Mouse (Mus musculus) myocyte (in vitro differentiated cells): ENCODE measurements around the gene Tmem107. TPM values are rescaled to one million over a fixed set of nuclear protein-coding genes. Genes with fewer than 3 reads are reported as not detected.

ENCODE experiments used
- H3K27me3 ChIP-seq: one replicate; pipeline ENCODE4 v1.6.1; 2011; ENCODE audit not compliant: control insufficient read depth, insufficient read depth, insufficient read length
- H3K36me3 ChIP-seq: one replicate; pipeline ENCODE4 v1.6.1; 2011; ENCODE audit not compliant: control insufficient read depth, insufficient read depth
- H3K4me2 ChIP-seq: one replicate; pipeline ENCODE4 v1.6.1; 2011; ENCODE audit warnings: low read depth, control low read depth
- H3K4me3 ChIP-seq: one replicate; pipeline ENCODE4 v1.5.1; 2011; ENCODE audit warnings: mild to moderate bottlenecking, control low read depth, moderate library complexity
- H3K79me2 ChIP-seq: one replicate; pipeline ENCODE4 v1.6.1; 2011; ENCODE audit not compliant: control insufficient read depth, insufficient read depth
- H3ac ChIP-seq: one replicate; pipeline ENCODE4 v1.6.1; 2011; ENCODE audit not compliant: control insufficient read depth, insufficient read length
- CEBPB ChIP-seq: IDR thresholded peaks from 2 replicates; pipeline ENCODE4 v1.6.1; 2011; ENCODE audit warnings: mild to moderate bottlenecking, moderate library complexity; ENCODE audit not compliant: poor library complexity, insufficient read depth, severe bottlenecking
- E2F4 ChIP-seq: IDR thresholded peaks from one replicate; pipeline ENCODE4 v1.6.1; 2011; ENCODE audit warnings: mild to moderate bottlenecking, control low read depth, moderate library complexity; ENCODE audit not compliant: insufficient read depth
- MAX ChIP-seq: IDR thresholded peaks from one replicate; pipeline ENCODE4 v1.6.1; 2011; ENCODE audit warnings: low read depth, mild to moderate bottlenecking, control low read depth
- MYOD1 ChIP-seq, 3 experiments: IDR thresholded peaks; one replicate each; pipeline ENCODE4 v1.6.1; 2011; ENCODE audit warnings: control low read depth in 2 of 3, low read depth in 2 of 3, mild to moderate bottlenecking in 2 of 3, moderate library complexity in 1 of 3; ENCODE audit not compliant: insufficient read length in 2 of 3, control insufficient read depth in 1 of 3
- MYOG ChIP-seq, 3 experiments: IDR thresholded peaks; one replicate each; pipeline ENCODE4 v1.6.1; 2011; ENCODE audit warnings: control low read depth in 2 of 3, low read depth in 2 of 3, mild to moderate bottlenecking in 2 of 3; ENCODE audit not compliant: insufficient read length in 2 of 3, control insufficient read depth in 1 of 3, insufficient read depth in 1 of 3
- POLR2A ChIP-seq: IDR thresholded peaks from one replicate; pipeline ENCODE4 v1.6.1; 2011; ENCODE audit warnings: low read depth, mild to moderate bottlenecking, control low read depth, moderate library complexity; ENCODE audit not compliant: insufficient read length
- POLR2AphosphoS2 ChIP-seq: IDR thresholded peaks from one replicate; pipeline ENCODE4 v1.6.1; 2011; ENCODE audit warnings: low read depth, control low read depth; ENCODE audit not compliant: insufficient read length
- REST ChIP-seq: IDR thresholded peaks from one replicate; pipeline ENCODE4 v1.6.1; 2011; ENCODE audit warnings: mild to moderate bottlenecking, control low read depth, moderate library complexity; ENCODE audit not compliant: insufficient read depth, insufficient read length
- SRF ChIP-seq: IDR thresholded peaks from one replicate; pipeline ENCODE4 v1.6.1; 2011; ENCODE audit warnings: low read depth; ENCODE audit not compliant: control insufficient read depth, insufficient read length
- TCF12 ChIP-seq: IDR thresholded peaks from one replicate; pipeline ENCODE4 v1.6.1; 2011; ENCODE audit warnings: mild to moderate bottlenecking, control low read depth; ENCODE audit not compliant: poor library complexity, insufficient read depth, severe bottlenecking
- TCF3 ChIP-seq: IDR thresholded peaks from one replicate; pipeline ENCODE4 v1.6.1; 2011; ENCODE audit warnings: low read depth, control low read depth; ENCODE audit not compliant: insufficient read length
- USF1 ChIP-seq: IDR thresholded peaks from one replicate; pipeline ENCODE4 v1.6.1; 2011; ENCODE audit warnings: low read depth, mild to moderate bottlenecking, control low read depth, moderate library complexity
- polyA plus RNA-seq: library from polyadenylated mRNA; unstranded; fragments of >200 nt; fragmentation: generic; extraction: Trizol; gene quantifications from one replicate; pipeline ENCODE4 v1.2.1, GENCODE M21; 2012; ENCODE audit warnings: missing spikeins

The Tmem107 gene
- polyA plus RNA-seq, 1 experiment, result 29.5 TPM

GRCm38 (mm10) chr11:69100639-69101360, 30.2 kb downstream of the Tmem107 start:
- no peaks in the 10 kb centered on the region for H3K27me3 ChIP-seq
- peak overlapping the region; percentile 99 for H3K4me2 ChIP-seq
- no peak overlapping the region for H3ac ChIP-seq
- no peak for TF ChIP-seq TCF12
- TF ChIP-seq TCF3, result no peak
- TF ChIP-seq SRF, result no peak
- TF ChIP-seq E2F4, result no peak
- no peak for TF ChIP-seq USF1
- no peak for TF ChIP-seq MYOD1 (IDR thresholded peaks at IDR 0.05; ENCODE audit: control insufficient read depth in 1 of 3, insufficient read length in 2 of 3, low read depth in 2 of 3)
- TF ChIP-seq POLR2A, result no peak
- no peak for TF ChIP-seq MAX
- TF ChIP-seq POLR2AphosphoS2, result no peak
- no peak for TF ChIP-seq CEBPB
- TF ChIP-seq MYOG (IDR thresholded peaks at IDR 0.05; ENCODE audit: control insufficient read depth in 1 of 3, insufficient read depth in 1 of 3, insufficient read length in 2 of 3, low read depth in 2 of 3), result no peak
- no peak for TF ChIP-seq REST
- peaks cover 10% of the 10 kb centered on the region for H3K79me2 ChIP-seq
- H3K36me3 ChIP-seq, result peaks cover 34% of the 10 kb centered on the region
- peak overlapping the region; percentile 40 for H3K4me3 ChIP-seq

DNA sequence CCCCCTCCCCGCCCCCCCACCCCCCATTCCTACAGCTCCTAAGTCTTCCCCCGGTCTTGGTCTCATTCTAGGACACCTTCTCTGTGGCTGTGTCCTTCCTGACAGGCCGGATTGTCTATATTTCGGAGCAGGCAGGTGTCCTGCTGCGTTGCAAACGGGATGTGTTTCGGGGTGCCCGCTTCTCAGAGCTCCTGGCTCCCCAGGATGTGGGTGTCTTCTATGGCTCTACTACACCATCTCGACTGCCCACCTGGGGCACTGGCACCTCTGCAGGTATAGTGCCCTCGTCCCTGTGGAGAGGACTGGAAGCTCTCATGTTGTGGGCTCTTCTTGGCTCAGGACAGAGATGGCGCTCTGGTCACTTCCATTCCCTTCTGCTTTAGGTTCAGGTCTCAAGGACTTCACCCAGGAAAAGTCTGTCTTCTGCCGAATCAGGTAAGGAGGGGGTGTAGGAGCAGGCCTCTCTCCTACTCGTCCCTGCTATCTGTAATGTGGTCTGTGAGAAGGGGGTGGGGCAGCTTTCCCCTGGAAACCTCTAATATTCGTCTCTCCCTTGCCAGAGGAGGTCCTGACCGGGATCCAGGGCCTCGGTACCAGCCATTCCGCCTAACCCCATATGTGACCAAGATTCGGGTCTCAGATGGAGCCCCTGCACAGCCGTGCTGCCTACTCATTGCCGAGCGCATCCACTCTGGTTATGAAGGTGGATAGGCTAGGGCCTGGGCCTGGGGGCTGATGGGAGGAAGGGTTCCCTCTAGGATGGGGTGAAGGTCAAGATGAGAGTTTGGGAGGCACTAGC, 31.2 kb downstream of the Tmem107 start:
- TF ChIP-seq CEBPB (no peak), TCF3 (no peak), E2F4 (no peak), REST (no peak), MAX (no peak), MYOD1 (IDR thresholded peaks at IDR 0.05; ENCODE audit: control insufficient read depth in 1 of 3, insufficient read length in 2 of 3, low read depth in 2 of 3) (no peak), POLR2AphosphoS2 (no peak), USF1 (no peak), TCF12 (no peak), SRF (no peak), POLR2A (no peak)
- Histone ChIP-seq H3ac (no peak overlapping the region), H3K4me3 (no peak overlapping the region), H3K27me3 (no peaks in the 10 kb centered on the region), H3K4me2 (peak overlapping the region; percentile 30), H3K36me3 (peaks cover 34% of the 10 kb centered on the region), H3K79me2 (peaks cover 10% of the 10 kb centered on the region)

GRCm38 (mm10) chr11:69102403-69102725, 31.8 kb downstream of the Tmem107 start:
- Histone ChIP-seq H3K36me3 (peaks cover 34% of the 10 kb centered on the region), H3K4me2 (peak overlapping the region; percentile 30), H3ac (no peak overlapping the region), H3K27me3 (no peaks in the 10 kb centered on the region), H3K79me2 (peaks cover 10% of the 10 kb centered on the region), H3K4me3 (no peak overlapping the region)
- no peak for TF ChIP-seq TCF12
- TF ChIP-seq TCF3, result no peak
- no peak for TF ChIP-seq MYOG (IDR thresholded peaks at IDR 0.05; ENCODE audit: control insufficient read depth in 1 of 3, insufficient read depth in 1 of 3, insufficient read length in 2 of 3, low read depth in 2 of 3)
- no peak for TF ChIP-seq SRF
- TF ChIP-seq E2F4, result no peak
- TF ChIP-seq USF1, result no peak
- no peak for TF ChIP-seq REST
- TF ChIP-seq MAX, result no peak
- TF ChIP-seq CEBPB, result no peak
- TF ChIP-seq POLR2AphosphoS2, result no peak
- TF ChIP-seq MYOD1 (IDR thresholded peaks at IDR 0.05; ENCODE audit: control insufficient read depth in 1 of 3, insufficient read length in 2 of 3, low read depth in 2 of 3), result no peak
- no peak for TF ChIP-seq POLR2A

DNA sequence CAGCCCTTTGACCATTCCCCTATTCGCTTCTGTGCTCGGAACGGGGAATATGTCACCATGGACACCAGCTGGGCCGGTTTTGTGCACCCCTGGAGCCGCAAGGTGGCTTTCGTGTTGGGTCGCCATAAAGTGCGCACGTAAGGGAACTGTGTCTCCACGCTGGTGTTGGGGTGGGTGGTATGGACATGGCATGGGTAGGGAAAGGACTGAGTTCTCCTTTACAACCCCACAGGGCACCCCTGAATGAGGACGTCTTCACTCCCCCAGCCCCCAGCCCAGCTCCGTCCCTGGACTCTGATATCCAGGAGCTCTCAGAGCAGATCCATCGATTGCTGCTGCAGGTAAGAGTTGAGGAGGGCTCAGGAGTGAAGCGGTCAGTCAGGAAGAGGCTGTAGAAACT, 32.5 kb downstream of the Tmem107 start:
- H3ac ChIP-seq, result no peak overlapping the region
- peaks cover 36% of the 10 kb centered on the region for H3K36me3 ChIP-seq
- H3K4me2 ChIP-seq, result no peak overlapping the region
- no peaks in the 10 kb centered on the region for H3K27me3 ChIP-seq
- peaks cover 10% of the 10 kb centered on the region for H3K79me2 ChIP-seq
- no peak overlapping the region for H3K4me3 ChIP-seq
- no peak for TF ChIP-seq TCF3
- no peak for TF ChIP-seq E2F4
- no peak for TF ChIP-seq MAX
- TF ChIP-seq POLR2A, result no peak
- no peak for TF ChIP-seq POLR2AphosphoS2
- TF ChIP-seq TCF12, result no peak
- no peak for TF ChIP-seq SRF
- no peak for TF ChIP-seq MYOD1 (IDR thresholded peaks at IDR 0.05; ENCODE audit: control insufficient read depth in 1 of 3, insufficient read length in 2 of 3, low read depth in 2 of 3)
- TF ChIP-seq USF1, result no peak
